Comparison of ENCODE assay signal across 15 mouse cellular contexts in the genomic region with DNA sequence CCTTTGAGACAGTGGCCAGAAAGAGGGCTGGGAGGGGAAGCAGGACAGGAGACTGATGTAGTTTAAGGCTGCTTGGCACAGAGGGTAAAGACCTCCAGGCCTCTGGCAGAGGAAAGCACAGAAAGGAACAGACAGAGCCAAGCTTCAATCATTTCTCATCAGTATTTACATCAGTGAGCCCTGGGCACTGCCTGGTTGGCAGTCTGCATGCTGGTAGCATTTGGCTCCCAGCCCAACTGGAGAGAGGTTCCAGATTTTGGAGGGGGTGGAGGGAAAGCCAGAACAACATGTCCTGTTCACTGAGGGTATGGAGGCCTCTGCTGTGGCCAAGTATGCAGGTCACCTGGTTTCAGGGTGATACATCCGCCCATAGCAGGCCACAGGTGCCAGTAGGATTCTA. TPM values are rescaled to one million over a fixed set of nuclear protein-coding genes. Genes with fewer than 3 reads are reported as not detected.
DNase-seq lines count a peak whose midpoint lies in the region; ATAC-seq and TF ChIP-seq lines count a peak whose summit lies in the region.
"Had no signal": no experiment of that assay in that cellular context is flagged by ENCODE, and none has a peak within 500 bp of the region (broad histone marks: within the 10 kb centered on the region; RNA-seq: fewer than 3 reads in every experiment).

No protein-coding gene starts in this region.

- H3K4me3 ChIP-seq in forebrain, embryonic 15.5 days, result no peak overlapping the region
- H3K4me3 ChIP-seq in forebrain, embryonic 12.5 days (replicated peaks), result no peak overlapping the region
- H3K4me3 ChIP-seq in kidney, adult 2 months (ENCODE audit: insufficient read depth, low read depth, low read length), result no peak overlapping the region
- H3K4me3 ChIP-seq: embryonic facial prominence, embryonic 15.5 days had no signal

- no peaks in the 10 kb centered on the region; the same call in 1 of the 2 replicates for H3K9me3 ChIP-seq in forebrain, embryonic 15.5 days
- H3K9me3 ChIP-seq in forebrain, embryonic 12.5 days, result no peaks in the 10 kb centered on the region

- H3K27me3 ChIP-seq in forebrain, embryonic 15.5 days, result no peaks in the 10 kb centered on the region
- no peaks in the 10 kb centered on the region for H3K27me3 ChIP-seq in forebrain, embryonic 12.5 days
- H3K27me3 ChIP-seq in kidney, adult 2 months (replicated peaks; ENCODE audit: control insufficient read depth, insufficient read depth, low read length), result no peaks in the 10 kb centered on the region
- H3K27me3 ChIP-seq: embryonic facial prominence, embryonic 15.5 days; megakaryocyte, embryonic 14.5 days had no signal

- no peaks in the 10 kb centered on the region for H3K36me3 ChIP-seq in forebrain, embryonic 15.5 days
- no peaks in the 10 kb centered on the region for H3K36me3 ChIP-seq in forebrain, embryonic 12.5 days (replicated peaks)
- no peaks in the 10 kb centered on the region for H3K36me3 ChIP-seq in kidney, adult 2 months (ENCODE audit: control insufficient read depth, insufficient read depth, low read length)
- H3K36me3 ChIP-seq: embryonic facial prominence, embryonic 15.5 days had no signal

- peak; percentile 41; the same call in 1 of the 2 replicates for ATAC-seq in forebrain, embryonic 15.5 days (replicated peaks)
- no peak for ATAC-seq in forebrain, embryonic 12.5 days (ENCODE audit: low FRiP score)
- no peak for ATAC-seq in megakaryocyte progenitor cell, adult 5-6 weeks (replicated peaks; ENCODE audit: poor library complexity)

- TF ChIP-seq POLR2A in kidney, adult 2 months (IDR thresholded peaks at IDR 0.05; ENCODE audit: low read depth, low read length), result no peak

- H3K4me1 ChIP-seq in forebrain, embryonic 15.5 days, result no peaks in the 10 kb centered on the region
- H3K4me1 ChIP-seq in forebrain, embryonic 12.5 days, result no peaks in the 10 kb centered on the region
- H3K4me1 ChIP-seq in kidney, adult 2 months (ENCODE audit: control insufficient read depth, insufficient read depth, low read length), result no peaks in the 10 kb centered on the region

- TF ChIP-seq CTCF in kidney, adult 2 months (conservative IDR thresholded peaks at IDR 0.05; ENCODE audit: insufficient read depth, insufficient read length, low read depth, low read length), result no peak

- H3K4me2 ChIP-seq in forebrain, embryonic 15.5 days (replicated peaks), result no peak overlapping the region
- H3K4me2 ChIP-seq in forebrain, embryonic 12.5 days, result no peak overlapping the region
- H3K4me2 ChIP-seq: embryonic facial prominence, embryonic 15.5 days had no signal

- WGBS in forebrain, embryonic 15.5 days, result 88% methylated on average over 1 of the region's 1 CpGs
- WGBS in forebrain, embryonic 12.5 days, result 90% methylated on average over 1 of the region's 1 CpGs
- WGBS in kidney, adult 2 months, result 83% methylated on average over 1 of the region's 1 CpGs

- peak; percentile 12 for DNase-seq in kidney, adult 2 months
- DNase-seq in kidney, adult 8-10 months, result no peak
- DNase-seq in adipocyte (ENCODE audit: low spot score), result peak; percentile 31
- peak; percentile 91 to 92 for DNase-seq in cerebellum, postnatal 14 days
- no peak for DNase-seq in left cerebral cortex, adult 11 months (ENCODE audit: low spot score)
- DNase-seq: B cell, adult 2 months; kidney, adult 18-20 months had no signal

- no peak overlapping the region for H3K9ac ChIP-seq in forebrain, embryonic 15.5 days (replicated peaks)
- H3K9ac ChIP-seq in forebrain, embryonic 12.5 days, result no peak overlapping the region
- H3K9ac ChIP-seq: embryonic facial prominence, embryonic 15.5 days; liver, embryonic 14.5 days had no signal

- no peak overlapping the region for H3K27ac ChIP-seq in forebrain, embryonic 15.5 days (replicated peaks)
- H3K27ac ChIP-seq in forebrain, embryonic 12.5 days, result no peak overlapping the region
- no peak overlapping the region for H3K27ac ChIP-seq in kidney, adult 2 months (ENCODE audit: insufficient read depth, low read depth, low read length)
- H3K27ac ChIP-seq: embryonic facial prominence, embryonic 15.5 days; liver, embryonic 14.5 days had no signal

RNA-seq across cellular contexts. Expression of a gene that starts 12.4 kb away (rescaled TPM):
- not detected in 2 replicates for polyA plus RNA-seq in forebrain, embryonic 15.5 days (2015; fragmentation: Nextera tagmentation; extraction: Ambion mirVana)
- polyA plus RNA-seq in forebrain, embryonic 12.5 days (2016; fragmentation: Nextera tagmentation; extraction: Ambion mirVana), result not detected in 2 replicates
- 0.92 and 1.8 TPM in 2 replicates for polyA plus RNA-seq in kidney, adult 2 months (2012; rRNA removed)
- total RNA-seq in megakaryocyte progenitor cell, adult 5-6 weeks (2015), result 0.15 TPM in 1 of 2 replicates, not detected in the other
- 0.17 TPM in 1 of 2 replicates, not detected in the other for total RNA-seq in megakaryocyte progenitor cell, adult 5-6 weeks (2017)
- total RNA-seq: granulocyte monocyte progenitor cell, adult 5-6 weeks; left cerebral cortex, adult 8-10 months had no signal

Comparison
In these comparisons a context has a peak if more than half of its experiments do, and no peak if none do; other contexts are left out.
1. DNase-seq: peak in kidney, adult 2 months (single experiment), adipocyte (single experiment) and cerebellum, postnatal 14 days (2 of 2); none in kidney, adult 8-10 months (0 of 2) and left cerebral cortex, adult 11 months (single experiment).